Mouse (Mus musculus) ovary, postnatal 36 days (tissue): Measurements from ENCODE around the gene Snrpb.

Experiments
- DNase-seq: peaks from one replicate; pipeline ENCODE4 v3.0.0; 2022; ENCODE audit warnings: low spot score, mixed read lengths

Snrpb gene

GRCm38 (mm10) chr2:130143011-130143410 is 36.2 kb downstream of the Snrpb start:
- no peak for DNase-seq

- DNase-seq: no peak
Measured at GRCm38 (mm10) chr2:130129687-130130086, 49.5 kb downstream of the Snrpb start.

- no peak for DNase-seq
Measured at GRCm38 (mm10) chr2:130126073-130126472, 53.1 kb downstream of the Snrpb start.

GRCm38 (mm10) chr2:130125279-130126059 is 53.7 kb downstream of the Snrpb start:
- no peak for DNase-seq
